Mouse (Mus musculus) frontal cortex, postnatal 10 days (tissue): ENCODE results near the gene Cenpu.
"Not testable (repeated sequence)": the region's sequence is repeated elsewhere in the genome, so short reads cannot be mapped to it uniquely, and the experiment has no call there.

Experiments
- DNase-seq, 2 experiments: peaks; one replicate each; pipeline ENCODE4 v3.0.0; 2022; ENCODE audit warnings: low spot score in 2 of 2, mixed read lengths in 1 of 2

Cenpu gene

DNA sequence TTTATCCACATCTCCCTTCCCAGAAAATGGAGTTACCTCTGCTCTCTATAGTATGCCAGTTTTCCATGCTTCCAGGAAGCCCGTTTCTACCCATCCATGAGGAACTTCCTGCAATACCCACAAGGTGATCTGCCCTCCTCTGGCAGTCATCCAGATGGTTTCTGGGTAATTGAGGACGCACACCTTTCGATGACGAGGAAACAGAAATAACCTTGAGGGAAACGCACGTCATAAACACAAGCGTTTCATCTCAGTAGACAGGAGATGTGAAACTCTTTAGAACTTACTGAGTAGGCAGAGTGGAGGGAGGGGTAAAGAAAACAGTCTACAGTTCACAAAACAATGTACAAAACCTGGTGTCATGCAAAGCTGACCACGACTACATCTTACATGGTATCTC lies 1.8 kb upstream of the Cenpu start:
- no peak for DNase-seq

DNA sequence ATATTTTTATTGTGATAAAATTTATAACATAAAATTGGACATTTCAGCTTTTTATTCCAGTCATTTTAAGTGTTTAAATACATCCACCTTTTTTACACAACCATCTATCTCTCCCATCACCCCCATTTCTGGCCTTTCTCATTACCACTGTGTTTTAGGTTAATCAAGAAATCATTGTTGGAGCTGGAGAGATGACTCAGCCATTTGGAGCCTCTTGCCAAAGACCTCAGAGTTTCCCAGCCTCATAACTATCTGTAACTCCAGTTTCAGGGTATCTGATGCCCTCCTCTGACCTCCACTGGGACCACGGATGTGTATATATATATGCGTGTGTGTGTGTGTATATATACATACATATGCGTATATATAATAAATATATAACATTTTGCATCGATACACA lies 799 bp upstream of the Cenpu start:
- no peak for DNase-seq

DNA sequence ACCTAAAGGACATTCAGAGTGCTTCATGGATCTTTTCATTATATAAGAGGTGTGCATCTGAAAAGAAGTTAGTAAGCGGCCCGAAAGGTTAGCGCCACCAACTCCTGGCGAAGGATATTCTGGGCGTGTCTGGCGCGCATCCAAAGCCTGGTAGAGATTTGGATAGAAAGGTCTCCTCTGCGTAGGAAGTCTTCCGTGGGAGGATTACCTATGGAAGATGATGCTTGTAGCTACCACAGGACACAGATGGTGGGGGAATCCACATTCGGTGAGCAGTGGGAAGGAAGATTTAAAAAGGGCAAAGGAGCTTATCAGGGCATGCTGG lies 575 bp downstream of the Cenpu start:
- no peak for DNase-seq

DNA sequence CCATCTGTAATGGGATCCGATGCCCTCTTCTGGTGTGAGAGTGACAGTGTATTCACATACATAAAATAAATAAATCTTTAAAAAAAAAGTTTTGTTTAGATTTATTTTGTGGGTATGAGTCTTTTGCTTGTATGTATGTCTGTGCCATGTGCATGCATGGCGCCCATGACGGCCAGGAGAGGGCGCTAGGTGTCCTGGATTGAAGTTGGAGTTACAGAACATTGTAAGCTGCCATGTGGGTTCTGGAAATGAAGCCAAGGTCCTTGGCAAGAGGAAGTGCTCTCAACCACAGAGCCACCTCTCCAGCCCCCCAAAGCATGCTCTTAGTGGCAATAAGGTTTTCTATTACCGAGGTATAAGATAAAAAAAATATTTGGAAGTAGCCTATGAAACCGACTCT lies 7.6 kb downstream of the Cenpu start:
- no peak for DNase-seq

DNA sequence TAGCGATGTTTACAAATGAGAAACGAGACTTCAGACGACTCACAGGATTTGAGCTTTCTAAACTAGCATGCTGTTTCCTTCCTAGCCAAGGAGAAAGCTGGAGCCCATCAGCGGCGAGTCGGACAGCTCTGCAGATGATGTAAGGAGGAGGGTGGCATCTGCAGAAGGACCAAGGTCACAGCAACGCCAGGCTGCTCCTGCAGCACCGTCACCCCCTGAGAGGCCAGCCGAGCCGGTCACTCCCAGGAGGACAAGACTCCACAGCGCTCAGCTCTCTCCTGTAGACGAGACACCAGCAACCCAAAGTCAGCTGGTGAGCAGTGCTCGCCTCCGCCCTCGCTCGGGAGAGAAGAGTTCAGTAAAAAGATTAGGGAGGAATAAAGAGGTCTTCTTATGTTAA lies 10.5 kb downstream of the Cenpu start:
- no peak for DNase-seq

DNA sequence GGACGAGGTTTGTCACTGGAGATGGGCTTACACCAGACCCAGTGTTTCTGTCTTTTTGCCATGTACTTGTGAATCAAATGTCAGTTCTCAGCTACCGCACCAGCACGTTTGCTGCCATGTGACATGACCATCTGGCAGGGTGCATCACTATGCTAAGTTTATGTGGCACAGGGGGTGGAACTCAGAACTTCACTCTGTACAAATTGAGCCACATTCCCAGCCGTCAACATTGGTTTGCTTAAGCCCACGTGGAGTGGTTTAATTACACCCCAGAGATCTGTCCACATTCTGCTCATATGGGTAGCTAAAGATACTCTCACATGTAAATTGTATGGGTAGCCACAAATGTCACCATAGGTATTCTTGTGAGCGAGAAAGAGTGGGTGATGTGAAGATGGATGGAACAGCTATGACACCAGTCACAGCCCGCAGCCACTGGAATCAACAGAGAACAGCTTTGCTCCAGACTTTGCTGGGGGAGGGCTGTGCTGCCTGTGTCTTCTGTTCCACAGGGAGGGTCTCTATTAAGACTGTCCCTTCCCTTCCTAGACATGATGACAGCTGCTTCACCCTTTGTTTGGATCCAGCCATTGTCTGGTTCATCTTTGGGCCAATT lies 15.2 kb downstream of the Cenpu start:
- DNase-seq, result peak; percentile 52 to 78

DNA sequence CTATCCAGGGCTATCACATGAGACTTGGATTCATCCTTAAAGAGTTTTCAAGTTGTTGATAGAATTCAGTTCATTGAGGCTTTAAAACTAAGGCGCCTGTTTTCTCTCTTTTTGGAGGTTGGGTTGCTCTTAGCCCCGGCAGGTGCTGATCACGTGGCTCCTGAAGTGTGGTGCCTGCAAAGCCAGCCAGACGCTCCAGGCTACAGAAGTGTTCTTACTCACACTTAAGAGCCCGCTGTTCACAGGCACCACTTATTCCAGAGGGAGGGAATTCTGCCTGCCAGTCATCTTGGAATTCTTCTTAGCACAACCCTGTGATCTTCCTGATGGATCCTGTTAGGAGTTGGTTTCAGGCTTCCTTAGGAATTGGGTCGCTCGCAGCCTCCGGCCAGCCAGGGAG lies 16.1 kb downstream of the Cenpu start:
- DNase-seq, result no peak

DNA sequence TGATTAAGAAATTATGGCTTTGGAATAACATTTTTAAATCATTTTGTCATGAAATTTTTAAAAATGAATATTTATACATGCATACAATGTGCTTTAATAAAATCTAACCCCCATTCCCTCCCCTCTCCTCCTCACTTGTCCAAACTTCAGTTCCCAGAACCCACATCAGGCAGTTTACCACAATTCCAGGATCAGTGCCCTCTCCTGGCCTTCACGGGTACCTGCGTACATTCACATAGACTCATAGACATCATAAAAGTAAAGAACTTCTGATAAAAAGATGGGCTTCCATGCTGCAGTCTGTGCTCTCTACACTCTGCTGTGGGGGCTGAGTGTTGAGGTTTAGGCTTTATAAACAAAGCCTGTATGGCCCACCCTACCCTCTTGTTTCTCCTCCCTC lies 17.1 kb downstream of the Cenpu start:
- DNase-seq, result no peak

DNA sequence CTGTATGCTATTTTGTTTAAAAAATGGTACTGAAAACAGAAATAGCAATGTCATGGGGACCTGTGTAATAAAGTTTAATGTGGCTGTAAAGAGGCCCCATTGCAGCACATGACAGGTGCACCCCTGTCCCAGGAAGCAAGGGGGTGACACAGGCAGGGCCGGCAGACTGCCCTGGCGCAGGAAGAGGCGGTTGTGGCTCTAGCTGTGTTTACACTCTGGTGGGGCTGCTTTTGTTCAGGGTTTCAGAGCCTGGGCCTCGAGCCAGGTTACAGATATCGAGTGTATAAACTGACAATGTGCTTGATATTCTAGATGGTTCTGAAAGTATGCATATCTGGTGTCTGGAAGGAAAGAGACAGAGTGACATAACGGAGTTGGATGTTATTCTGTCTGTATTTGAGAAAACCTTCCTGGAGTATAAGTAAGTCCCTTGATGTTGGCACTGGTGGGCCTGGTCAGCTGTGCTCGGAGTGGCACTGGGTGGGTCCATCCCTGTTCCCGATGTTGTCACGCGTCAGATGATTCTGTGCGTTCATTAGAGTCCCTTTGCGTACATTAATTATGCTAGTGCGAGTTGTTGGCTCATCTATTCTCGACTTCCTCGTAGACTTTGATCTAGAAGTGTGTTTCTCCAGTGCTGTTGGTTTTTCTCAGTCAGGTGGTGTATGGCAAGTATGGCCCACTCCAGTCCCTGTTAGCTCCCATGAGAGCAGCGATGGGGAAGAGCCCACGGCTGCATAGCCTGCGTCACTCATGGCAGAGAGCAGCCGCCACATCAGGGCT lies 18.0 kb downstream of the Cenpu start:
- DNase-seq, result no peak

DNA sequence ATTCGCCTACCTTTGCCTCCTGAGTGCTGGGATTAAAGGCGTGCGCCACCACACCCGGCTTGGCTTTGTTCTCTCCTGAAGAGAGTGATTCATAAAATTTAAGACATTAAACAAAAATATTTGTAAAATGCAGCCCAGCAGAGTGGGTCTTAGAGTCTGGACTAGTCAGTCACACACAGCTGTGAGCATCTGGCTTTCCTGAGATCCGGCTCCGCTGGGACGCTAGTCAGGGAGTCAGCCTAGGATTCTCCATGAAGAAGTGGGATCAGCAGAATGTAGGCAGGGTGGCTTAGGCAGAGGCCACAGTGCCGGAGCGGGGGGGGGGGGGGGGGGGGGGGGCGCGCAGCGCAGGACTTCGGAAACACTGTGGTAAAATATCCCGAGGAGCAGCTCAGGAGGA lies 18.8 kb downstream of the Cenpu start:
- no peak for DNase-seq

DNA sequence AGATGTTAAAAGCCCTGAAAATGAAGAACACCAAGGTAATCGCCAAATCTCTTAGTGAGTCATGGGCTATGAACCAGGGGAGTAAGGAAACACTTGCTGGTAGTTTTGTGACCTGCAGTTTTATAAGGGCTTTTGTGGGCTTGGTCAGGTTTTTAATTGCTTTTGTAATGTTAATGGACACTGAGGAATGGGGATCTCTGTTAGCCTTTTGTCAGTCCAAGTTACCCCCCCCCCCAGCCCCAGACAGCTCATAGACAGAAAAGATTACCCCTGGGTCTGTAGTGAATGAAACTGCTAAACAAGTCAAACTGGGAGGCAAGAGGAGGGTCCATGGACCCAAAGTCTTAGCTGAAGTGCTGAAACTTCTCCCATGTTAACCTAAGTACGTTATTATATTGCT lies 21.6 kb downstream of the Cenpu start:
- DNase-seq, result no peak

DNA sequence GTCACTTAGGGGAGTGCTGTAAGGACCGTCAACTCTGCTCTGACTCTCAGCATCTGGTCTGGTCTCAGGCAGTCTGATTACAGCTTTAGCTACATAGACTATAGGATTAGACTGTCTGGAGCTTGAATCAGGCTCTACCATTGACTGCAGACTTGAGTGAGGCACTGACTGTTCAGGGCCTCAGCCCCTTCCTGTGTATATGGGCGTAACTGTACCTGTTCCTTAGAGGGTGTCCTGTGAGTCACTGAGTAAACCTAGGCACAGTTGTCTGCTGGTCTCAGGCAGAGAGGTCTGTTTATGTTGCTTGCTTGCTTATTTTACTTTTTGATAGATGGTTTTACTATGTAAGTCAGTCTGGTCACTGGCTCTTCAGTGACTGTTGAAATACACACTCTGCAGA lies 22.1 kb downstream of the Cenpu start:
- DNase-seq, result no peak

DNA sequence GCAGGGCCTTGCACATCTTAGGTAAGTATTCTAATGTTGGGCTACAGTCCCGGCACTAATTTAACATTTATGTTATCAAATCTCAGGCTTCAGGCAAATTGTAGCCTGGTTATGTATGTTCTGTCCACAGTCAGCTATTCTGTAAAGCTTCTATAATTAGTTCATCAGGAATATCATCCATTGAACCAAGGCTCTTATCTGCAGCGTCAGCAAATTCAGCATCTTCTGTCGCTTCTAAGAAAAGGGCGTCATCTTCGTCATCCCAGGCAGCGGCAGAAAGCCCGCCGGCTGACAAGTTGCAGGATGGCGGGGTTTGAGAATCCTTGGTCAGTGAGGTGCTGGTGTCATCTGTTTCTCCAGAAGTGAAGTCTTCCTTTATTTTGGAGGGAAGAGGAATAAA lies 27.0 kb downstream of the Cenpu start:
- DNase-seq, result no peak

DNA sequence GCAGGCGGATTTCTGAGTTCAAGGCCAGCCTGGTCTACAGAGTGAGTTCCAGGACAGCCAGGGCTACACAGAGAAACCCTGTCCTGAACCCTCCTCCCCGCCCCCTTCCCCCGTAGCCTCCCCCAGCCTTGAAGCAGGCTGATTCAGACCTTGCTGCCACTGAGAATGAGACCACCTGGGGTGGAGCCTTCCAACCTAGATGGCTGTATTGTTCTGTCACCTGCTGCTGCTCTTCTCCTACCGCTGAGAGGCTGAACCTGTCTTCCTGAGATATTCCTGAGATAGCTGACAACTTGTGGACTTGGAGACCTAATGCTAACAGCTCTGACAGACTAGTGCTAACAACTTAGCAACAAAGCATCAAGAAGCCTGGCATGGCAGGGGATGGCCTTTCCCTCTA lies 32.5 kb downstream of the Cenpu start:
- not testable (repeated sequence) for DNase-seq

DNA sequence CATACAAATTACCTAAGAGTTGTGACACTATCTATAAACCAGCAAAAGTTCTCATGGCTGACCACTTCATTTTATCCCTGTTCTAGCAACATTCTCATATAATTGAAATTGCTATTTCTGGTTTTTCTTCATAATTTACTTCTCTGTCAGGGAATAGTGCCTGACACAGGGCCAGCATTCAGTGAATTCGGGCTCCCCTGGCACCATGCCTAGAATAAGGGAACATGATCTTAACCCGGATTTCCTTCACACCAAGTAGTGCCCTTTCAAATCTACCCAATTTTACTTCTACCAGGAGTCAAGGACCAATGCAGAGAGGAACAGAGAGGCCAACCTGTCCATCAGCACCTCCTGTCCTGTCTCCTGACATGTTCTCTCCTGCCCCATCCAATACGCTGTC lies 33.7 kb downstream of the Cenpu start:
- DNase-seq, result no peak

DNA sequence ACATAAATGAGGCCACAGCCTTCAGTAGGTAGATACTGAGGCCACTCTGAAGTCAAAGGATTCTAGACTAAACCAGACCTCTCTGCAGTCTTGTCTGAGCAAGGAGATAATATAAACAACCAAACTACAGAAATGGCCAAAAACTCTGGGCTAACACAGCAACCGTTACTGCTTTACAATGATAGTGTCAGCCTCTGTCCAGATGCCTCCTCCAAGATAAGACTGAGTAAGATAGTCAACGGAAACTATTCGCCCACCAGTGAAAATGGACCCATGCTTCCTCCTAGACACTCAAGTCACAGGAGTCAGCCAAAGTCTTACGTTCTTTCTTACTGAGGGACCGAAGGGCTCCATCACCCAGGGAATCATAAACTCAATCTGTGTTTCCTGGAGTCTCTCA lies 36.1 kb downstream of the Cenpu start:
- DNase-seq, result no peak

DNA sequence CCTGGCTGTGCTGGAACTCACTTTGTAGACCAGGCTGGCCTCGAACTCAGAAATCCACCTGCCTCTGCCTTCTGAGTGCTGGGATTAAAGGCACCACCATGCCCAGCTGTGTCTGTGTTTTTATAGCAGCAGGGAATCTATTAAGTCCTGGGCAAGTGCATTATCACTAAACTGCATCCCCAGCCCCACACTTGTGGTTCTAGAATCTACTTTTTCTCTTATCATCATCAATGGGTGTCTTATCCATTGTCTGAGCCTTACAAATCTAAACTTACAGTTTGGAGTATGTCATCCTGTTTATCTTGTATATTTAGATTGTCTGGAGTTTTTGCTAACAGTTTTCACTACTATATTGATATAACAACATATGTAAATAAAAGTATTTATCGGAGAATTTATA lies 36.8 kb downstream of the Cenpu start:
- no peak for DNase-seq

DNA sequence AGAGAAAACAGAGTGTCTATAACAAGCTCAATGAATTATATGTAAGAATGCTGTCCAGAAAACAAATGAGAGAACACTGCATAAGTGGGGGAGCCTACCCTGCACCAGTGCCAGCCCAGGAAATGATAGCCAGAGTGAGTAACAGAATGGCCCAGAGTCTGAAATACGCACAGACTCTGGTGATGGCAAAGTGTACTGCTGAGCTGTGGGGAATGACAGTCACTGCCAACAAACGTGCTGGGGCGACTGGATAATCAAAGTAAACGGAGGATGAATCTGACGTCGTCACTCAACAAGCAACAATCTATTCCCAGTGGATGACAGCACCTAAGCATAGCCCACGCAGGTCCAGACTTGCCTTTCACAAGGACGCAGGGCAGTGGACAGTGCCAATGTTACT lies 41.2 kb downstream of the Cenpu start:
- DNase-seq, result no peak

DNA sequence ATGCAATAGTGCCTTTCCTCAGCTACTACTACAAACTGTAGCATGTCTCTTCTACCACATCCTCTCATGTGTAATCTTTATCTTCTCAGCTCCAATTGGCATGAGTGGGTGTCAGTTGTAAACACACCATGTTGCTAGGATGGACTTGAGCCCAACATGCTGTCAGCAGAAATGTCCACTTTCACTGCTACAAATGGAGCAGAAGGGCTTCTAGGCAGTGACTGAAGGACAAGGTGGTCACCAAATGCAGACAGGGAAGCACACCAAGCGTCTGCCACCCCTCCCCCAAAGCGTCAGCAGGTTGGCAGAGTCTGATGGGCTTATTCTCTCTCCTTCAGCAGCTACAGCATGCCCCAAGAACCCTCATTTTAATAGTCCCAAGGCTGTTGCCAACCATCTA lies 41.9 kb downstream of the Cenpu start:
- no peak for DNase-seq

DNA sequence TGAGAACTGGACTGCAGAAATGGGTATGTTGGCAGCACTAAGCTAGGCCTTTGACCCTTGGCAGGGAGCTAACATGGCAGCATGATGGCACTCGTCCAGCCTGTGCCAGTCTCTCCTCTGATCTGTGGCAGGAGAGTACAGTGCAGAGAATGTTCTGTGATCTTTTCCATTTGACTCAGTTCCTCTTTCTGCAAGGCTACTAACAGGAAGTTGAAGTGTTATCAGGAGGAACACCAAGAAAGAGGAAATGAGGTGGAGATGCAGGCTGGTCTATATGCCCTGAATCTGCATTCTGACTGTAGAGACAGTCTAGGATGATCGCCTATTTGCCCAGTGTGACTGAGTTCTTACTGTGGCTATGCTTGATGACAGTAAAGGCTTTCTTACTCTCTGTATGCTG lies 43.8 kb downstream of the Cenpu start:
- DNase-seq, result no peak

DNA sequence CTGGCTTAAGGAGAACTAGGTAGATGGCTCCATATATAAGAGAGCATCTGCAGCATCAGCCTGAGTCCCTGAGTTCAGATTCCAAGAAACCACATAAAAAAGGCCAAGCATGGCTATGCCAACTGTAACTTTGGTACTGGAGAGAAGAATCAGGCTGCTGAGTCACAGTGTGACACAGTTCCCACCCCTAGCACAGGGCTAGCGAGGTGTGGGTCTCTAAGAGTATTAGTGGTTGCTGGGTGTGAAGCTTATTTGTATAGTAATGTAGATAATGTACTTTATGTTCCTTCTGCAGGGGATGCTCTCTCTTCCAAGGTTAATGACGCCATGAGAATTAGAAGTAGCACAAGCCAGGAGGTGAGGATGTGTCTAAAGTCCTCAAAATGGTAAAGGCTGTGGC lies 44.7 kb downstream of the Cenpu start:
- DNase-seq, result no peak

DNA sequence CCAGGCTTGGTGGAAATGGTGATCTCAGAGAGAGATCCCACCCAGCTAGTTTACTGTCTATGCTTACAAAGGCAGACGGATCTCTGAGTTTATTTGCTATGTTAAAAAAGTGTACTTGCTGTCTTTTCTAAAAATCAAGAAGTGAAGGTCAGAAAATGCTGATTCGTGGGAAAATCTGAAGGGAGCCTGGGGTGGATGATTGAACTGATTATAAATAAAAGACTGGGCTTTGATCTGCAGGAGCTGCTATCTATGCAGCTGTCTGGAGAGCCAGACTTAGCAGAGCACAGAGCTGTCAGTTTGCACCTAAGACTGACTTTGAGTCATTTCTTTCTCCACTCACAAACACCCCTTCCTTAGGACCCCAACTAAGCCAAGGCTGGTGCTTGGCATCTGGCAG lies 45.6 kb downstream of the Cenpu start:
- no peak for DNase-seq

DNA sequence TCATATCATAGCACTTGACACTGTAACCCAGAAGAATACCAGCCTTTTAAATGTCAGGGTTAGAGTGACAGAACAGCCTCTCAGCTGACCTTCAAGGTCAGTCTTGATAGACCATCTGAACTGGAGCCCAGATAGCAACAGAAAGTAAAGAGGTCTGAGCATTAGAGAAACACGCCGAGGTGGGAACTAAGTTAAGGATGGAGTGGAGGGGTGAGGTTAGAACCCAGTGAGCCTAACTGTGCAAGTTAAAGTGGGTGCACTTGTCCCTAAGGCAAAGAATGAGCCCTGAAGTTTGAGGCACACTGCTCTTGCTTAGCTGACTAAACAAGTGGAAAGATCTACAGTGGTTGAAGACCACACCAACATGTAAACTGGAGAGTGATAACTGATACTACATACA lies 46.3 kb downstream of the Cenpu start:
- no peak for DNase-seq

DNA sequence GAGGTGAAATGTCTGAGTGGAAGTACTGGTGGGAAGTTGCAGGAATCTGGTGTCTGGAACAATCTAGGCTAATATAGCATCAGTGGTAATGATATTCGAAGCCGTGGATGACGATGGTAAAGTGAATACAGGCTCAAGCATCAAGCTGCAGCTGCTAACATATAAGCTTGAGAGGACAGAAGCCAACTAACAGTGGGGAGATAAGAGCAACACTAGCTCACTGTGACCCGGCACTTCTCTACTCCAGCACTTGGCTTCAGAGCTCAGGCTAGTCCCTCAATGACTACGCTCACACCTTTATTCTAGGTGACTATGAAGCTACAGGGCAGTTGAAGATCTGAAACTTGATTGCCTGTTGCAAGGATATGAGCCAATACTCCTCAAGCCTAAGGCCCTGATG lies 46.9 kb downstream of the Cenpu start:
- DNase-seq, result no peak
